Mouse (Mus musculus) naive thymus-derived CD4-positive, alpha-beta T cell, adult 5 months (primary cell): ENCODE measurements around the gene Pate1. TPM values are rescaled to one million over a fixed set of nuclear protein-coding genes. Genes with fewer than 3 reads are reported as not detected.

Experiments used
- polyA plus RNA-seq: library from polyadenylated mRNA; unstranded; fragments of 100-300 nt; shearing (Covaris generic); gene quantifications from one replicate; pipeline ENCODE4 v1.2.1, GENCODE M21; 2017

The Pate1 gene
- polyA plus RNA-seq: 0.34 TPM

GRCm38 (mm10) chr9:35687013-35687412 is at the start of gene Pate1:
TSS of gene Pate1 (minus strand) at chr9:35687390.

GRCm38 (mm10) chr9:35648102-35648501 is 39.1 kb downstream of the Pate1 start, which contains the start of gene Pate3:
TSS of gene Pate3 (minus strand) at chr9:35648202.

Other genes starting within 250 kb of the Pate1 start
- not detected for gene Gm1113, start 169.1 kb downstream of the Pate1 start, polyA plus RNA-seq
- gene Ddx25, start 128.9 kb downstream of the Pate1 start, polyA plus RNA-seq: 0.06 TPM
- 30.1 TPM for gene Pus3, start 128.8 kb downstream of the Pate1 start, polyA plus RNA-seq
- 0.42 TPM for gene Pate2, start 117.1 kb downstream of the Pate1 start, polyA plus RNA-seq
- 11.6 TPM for gene Hyls1, start 117.0 kb downstream of the Pate1 start, polyA plus RNA-seq
- gene Pate4, start 75.4 kb downstream of the Pate1 start, polyA plus RNA-seq: not detected
- not detected for gene Pate3, start 39.2 kb downstream of the Pate1 start, polyA plus RNA-seq
- not detected for gene Gm17677, start 53.7 kb upstream of the Pate1 start, polyA plus RNA-seq
- gene Gm17727, start 90.7 kb upstream of the Pate1 start, polyA plus RNA-seq: not detected
- not detected for gene Gm27235, start 102.7 kb upstream of the Pate1 start, polyA plus RNA-seq
- gene D730048I06Rik, start 102.7 kb upstream of the Pate1 start, polyA plus RNA-seq: not detected
- gene 9230110F15Rik, start 156.8 kb upstream of the Pate1 start, polyA plus RNA-seq: not detected
- not detected for gene 9230113P08Rik, start 221.0 kb upstream of the Pate1 start, polyA plus RNA-seq